Mouse (Mus musculus) CH12.LX (cell line): ENCODE measurements around the gene Srsf6. TPM values are rescaled to one million over a fixed set of nuclear protein-coding genes. Genes with fewer than 3 reads are reported as not detected.
A peak's percentile ranks its signal among the peaks of the same experiment; 100 is the strongest.

Experiments
- DNase-seq: peaks from one replicate; pipeline ENCODE4 v3.0.0-alpha.2; 2013; ENCODE audit errors: extremely low read depth
- H3K27ac ChIP-seq: 2 replicates; pipeline ENCODE4 v1.5.1; 2012; ENCODE audit warnings: low read depth, mild to moderate bottlenecking, control low read depth, moderate library complexity; ENCODE audit not compliant: insufficient read depth
- H3K27me3 ChIP-seq: replicated peaks from 2 replicates; pipeline ENCODE3; 2012; ENCODE audit warnings: inconsistent platforms
- H3K36me3 ChIP-seq, 2 experiments: replicated peaks in 1 of 2; 2 replicates each; pipeline versions ENCODE3 to v1.6.1; 2012; ENCODE audit warnings: inconsistent platforms in 1 of 2, low read length in 1 of 2, mild to moderate bottlenecking in 1 of 2, mixed read lengths in 1 of 2, moderate library complexity in 1 of 2; ENCODE audit not compliant: control insufficient read depth in 1 of 2, insufficient read depth in 1 of 2
- H3K4me1 ChIP-seq, 2 experiments: 2 replicates each; pipeline ENCODE4 v1.6.1; 2012; ENCODE audit warnings: inconsistent platforms in 1 of 2, moderate library complexity in 1 of 2; ENCODE audit not compliant: insufficient read depth in 2 of 2, control insufficient read depth in 1 of 2
- H3K4me2 ChIP-seq: 2 replicates; pipeline ENCODE4 v1.6.1; 2012; ENCODE audit warnings: low read depth, mild to moderate bottlenecking, control low read depth; ENCODE audit not compliant: poor library complexity, insufficient read depth, severe bottlenecking
- H3K4me3 ChIP-seq, 3 experiments: fragments of 150-350 bp in 1 of 3; sonication (generic) in 1 of 3; replicated peaks in 1 of 3; 2 replicates each; pipeline versions ENCODE3 to v1.5.1; 2011 to 2012; ENCODE audit warnings: low read depth in 2 of 3, low read length in 2 of 3, mild to moderate bottlenecking in 2 of 3, moderate library complexity in 2 of 3, control low read depth in 1 of 3, improper control_type of control experiment in 1 of 3, inconsistent platforms in 1 of 3, mixed read lengths in 1 of 3; ENCODE audit not compliant: poor library complexity in 1 of 3
- H3K79me2 ChIP-seq: replicated peaks from 2 replicates; pipeline ENCODE4 v1.6.1; 2012; ENCODE audit warnings: mild to moderate bottlenecking, moderate library complexity; ENCODE audit not compliant: control insufficient read depth, poor library complexity, insufficient read depth, severe bottlenecking; ENCODE audit errors: extremely low read depth
- H3K9ac ChIP-seq: 2 replicates; pipeline ENCODE4 v1.6.1; 2012; ENCODE audit warnings: low read depth, mild to moderate bottlenecking, control low read depth, moderate library complexity; ENCODE audit not compliant: insufficient read depth
- H3K9me3 ChIP-seq: replicated peaks from 2 replicates; pipeline ENCODE3; 2012; ENCODE audit warnings: low read length, inconsistent platforms, mixed read lengths
- BHLHE40 ChIP-seq: IDR thresholded peaks from 2 replicates; pipeline ENCODE4 v1.6.1; 2011; ENCODE audit warnings: mild to moderate bottlenecking, low read depth, low read length, improper control_type of control experiment
- ELF1 ChIP-seq: IDR thresholded peaks from 2 replicates; pipeline ENCODE4 v1.6.1; 2014; ENCODE audit warnings: low read depth, mild to moderate bottlenecking, inconsistent platforms, low read length, improper control_type of control experiment
- ETS1 ChIP-seq: conservative IDR thresholded peaks from 2 replicates; pipeline ENCODE4 v1.6.1; 2012; ENCODE audit warnings: low read depth, mild to moderate bottlenecking, inconsistent platforms, low read length, improper control_type of control experiment, moderate library complexity
- HCFC1 ChIP-seq: IDR thresholded peaks from 2 replicates; pipeline ENCODE4 v1.6.1; 2012; ENCODE audit warnings: low read depth, mild to moderate bottlenecking, inconsistent platforms, low read length, improper control_type of control experiment
- IRF4 ChIP-seq: IDR thresholded peaks from 2 replicates; pipeline ENCODE4 v1.6.1; 2014; ENCODE audit warnings: low read depth, mild to moderate bottlenecking, inconsistent platforms, low read length, improper control_type of control experiment
- MAX ChIP-seq: IDR thresholded peaks from 2 replicates; pipeline ENCODE4 v1.6.1; 2011; ENCODE audit warnings: low read length, improper control_type of control experiment
- MXI1 ChIP-seq: IDR thresholded peaks from 2 replicates; pipeline ENCODE4 v1.6.1; 2011; ENCODE audit warnings: mild to moderate bottlenecking, low read depth, low read length, improper control_type of control experiment
- MYC ChIP-seq: IDR thresholded peaks from 2 replicates; pipeline ENCODE4 v1.6.1; 2011; ENCODE audit warnings: low read depth, mild to moderate bottlenecking, improper control_type of control experiment, low read length
- NELFE ChIP-seq: IDR thresholded peaks from 2 replicates; pipeline ENCODE4 v1.6.1; 2011; ENCODE audit warnings: low read depth, low read length, improper control_type of control experiment
- NRF1 ChIP-seq: IDR thresholded peaks from 2 replicates; pipeline ENCODE4 v1.6.1; 2014; ENCODE audit warnings: low read depth, mild to moderate bottlenecking, inconsistent platforms, low read length, improper control_type of control experiment, moderate library complexity
- POLR2A ChIP-seq: IDR thresholded peaks from 2 replicates; pipeline ENCODE4 v1.6.1; 2011; ENCODE audit warnings: low read depth, mild to moderate bottlenecking, improper control_type of control experiment, low read length
- POLR2AphosphoS2 ChIP-seq: IDR thresholded peaks from 2 replicates; pipeline ENCODE4 v1.6.1; 2011; ENCODE audit warnings: low read depth, low read length, improper control_type of control experiment
- SIN3A ChIP-seq: IDR thresholded peaks from 2 replicates; pipeline ENCODE4 v1.6.1; 2012; ENCODE audit warnings: low read length, improper control_type of control experiment, inconsistent platforms
- TBP ChIP-seq: conservative IDR thresholded peaks from 2 replicates; pipeline ENCODE4 v1.6.1; 2011; ENCODE audit warnings: low read depth, low read length, improper control_type of control experiment
- TCF12 ChIP-seq: IDR thresholded peaks from 2 replicates; pipeline ENCODE4 v1.6.1; 2014; ENCODE audit warnings: low read depth, mild to moderate bottlenecking, inconsistent platforms, low read length, improper control_type of control experiment
- USF2 ChIP-seq: conservative IDR thresholded peaks from 2 replicates; pipeline ENCODE4 v1.6.1; 2011; ENCODE audit warnings: low read depth, low read length, improper control_type of control experiment
- ZMIZ1 ChIP-seq: IDR thresholded peaks from 2 replicates; pipeline ENCODE4 v1.6.1; 2012; ENCODE audit warnings: low read depth, mild to moderate bottlenecking, inconsistent platforms, low read length, improper control_type of control experiment
- dilution Hi-C: fragments of 300-500 bp; cut with MboI; formaldehyde crosslinking; loops from 2 replicates; pipeline ENCODE4 v1.14.3; 2020; ENCODE audit warnings: low sequenced_read_pairs; ENCODE audit not compliant: extremely low pct_unique_long_range_greater_than_20kb, extremely low pct_ligation_motif_present
- in situ Hi-C: fragments of 300-500 bp; cut with MboI; formaldehyde crosslinking; loops from 3 replicates; pipeline ENCODE4 v1.14.3; 2019; ENCODE audit warnings: low sequenced_read_pairs, low pct_ligation_motif_present, low pct_unique_long_range_greater_than_20kb, mixed read lengths
- polyA plus RNA-seq: library from polyadenylated mRNA; unstranded; fragments of >175 nt; gene quantifications from 2 replicates; pipeline ENCODE4 v1.2.1, GENCODE M21; 2012; ENCODE audit warnings: low read depth; ENCODE audit not compliant: insufficient read length
- total RNA-seq, 2 experiments: library from RNA; depleted of rRNA; stranded (reverse); fragments of 300-350 nt in 1 of 2; fragments of >200 nt in 1 of 2; gene quantifications; 2 replicates each; pipeline ENCODE4 v1.2.3; 2012 to 2014

The Srsf6 gene
- total RNA-seq (2012; rRNA removed) = 96.3 and 144 TPM in 2 replicates
- 204 and 230 TPM in 2 replicates for total RNA-seq (2014; rRNA removed)
- polyA plus RNA-seq = 227 and 244 TPM in 2 replicates

DNA sequence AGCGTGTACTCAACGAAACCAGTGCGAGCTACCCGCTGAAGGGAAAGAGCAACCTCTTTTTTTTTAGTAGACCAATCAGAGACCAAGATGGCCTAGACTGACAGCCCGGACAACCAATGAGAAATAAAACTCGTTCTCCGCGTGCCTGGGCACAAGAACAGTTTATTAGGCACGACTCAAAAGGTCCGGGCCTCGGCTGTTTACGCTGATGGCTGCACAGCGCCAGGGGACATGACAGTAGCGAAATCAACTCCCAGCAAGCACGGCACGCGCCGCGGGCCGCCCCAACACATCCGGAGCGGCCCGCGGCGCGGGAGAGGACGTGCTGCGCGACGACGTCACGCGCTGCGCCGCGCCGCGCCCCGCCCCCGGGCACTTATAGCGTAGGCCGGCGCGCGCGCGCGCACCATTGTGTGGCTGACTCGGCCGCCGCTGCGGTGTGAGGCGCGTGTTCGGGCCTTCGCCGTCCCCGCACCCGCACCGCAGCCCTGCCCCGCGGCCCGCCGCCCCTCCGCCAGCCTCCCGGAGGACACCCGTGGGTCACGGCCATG lies at the start of gene Srsf6:
TSS of gene Srsf6 (plus strand) at position 406 of the 551 bp plus-strand sequence.
- Histone ChIP-seq H3K27me3 (peaks cover 10% of the 10 kb centered on the region), H3K4me3 (peak within 1 kb of the TSS; percentile 85 to 94 (median 93)), H3K27ac (peak within 1 kb of the TSS; percentile 84), H3K9me3 (no peaks in the 10 kb centered on the region), H3K9ac (peak within 1 kb of the TSS; percentile 100), H3K79me2 (peaks cover 24% of the 10 kb centered on the region), H3K4me2 (peak within 1 kb of the TSS; percentile 73), H3K4me1 (peaks cover 3 to 18% of the 10 kb centered on the region in 2 experiments; a peak in 3 of 4 replicates), H3K36me3 (peaks cover 18 to 36% of the 10 kb centered on the region in 2 experiments)
- in situ Hi-C loops (no loop called here), dilution Hi-C loops (no loop called here)
- TF ChIP-seq POLR2A (peak; percentile 90), NRF1 (peak; percentile 74), BHLHE40 (peak; percentile 96), ELF1 (peak; percentile 35; the same call in 1 of the 2 replicates), MAX (peak; percentile 46; the same call in 1 of the 2 replicates), MYC (peak; percentile 65), HCFC1 (no peak; the same call in none of the 2 replicates), MXI1 (peak; percentile 51; the same call in 1 of the 2 replicates), ETS1 (no peak), TBP (peak; percentile 89), POLR2AphosphoS2 (0 out of 2 replicates have a peak, but pooled peaks have one; percentile 77), NELFE (peak; percentile 97), TCF12 (peak; percentile 87), SIN3A (peak; percentile 2; the same call in 1 of the 2 replicates), ZMIZ1 (peak; percentile 95), IRF4 (no peak)
- peak; percentile 80 for DNase-seq

DNA sequence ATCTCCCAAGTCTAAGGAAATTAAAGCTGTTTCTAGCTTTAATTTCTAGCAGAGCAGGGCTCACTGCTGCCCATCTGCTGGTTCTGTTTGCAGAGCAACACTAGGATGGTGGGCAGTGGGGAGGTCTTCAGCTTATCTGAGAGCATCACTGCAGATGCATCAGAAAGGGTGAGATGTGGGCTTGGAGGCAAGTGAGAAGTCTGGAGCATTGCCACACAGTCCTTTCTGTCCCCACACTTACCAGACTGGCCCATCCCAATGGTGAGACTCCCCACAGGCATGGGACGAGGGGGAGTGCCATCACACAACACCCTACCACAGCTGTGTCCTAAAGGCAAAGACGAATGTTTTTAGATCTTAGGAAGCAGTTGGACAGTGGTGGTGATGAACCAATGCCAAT lies 47.2 kb upstream of the Srsf6 start:
- dilution Hi-C loops = no loop called here

More for the DNA sequence above, 47.2 kb upstream of the Srsf6 start:
- Histone ChIP-seq H3K4me1 (peaks cover 2% of the 10 kb centered on the region in 2 experiments; a peak in 3 of 4 replicates), H3K4me3 (no peak overlapping the region), H3K79me2 (no peaks in the 10 kb centered on the region), H3K27me3 (peaks cover 44% of the 10 kb centered on the region), H3K9ac (no peak overlapping the region), H3K9me3 (no peaks in the 10 kb centered on the region), H3K4me2 (no peak overlapping the region), H3K36me3 (no peaks in the 10 kb centered on the region), H3K27ac (no peak overlapping the region)
- in situ Hi-C loops = no loop called here
- TF ChIP-seq USF2 = no peak
- TF ChIP-seq ETS1 = no peak
- no peak for DNase-seq
